Mouse (Mus musculus): ENCODE data around the gene Commd6. TPM values are rescaled to one million over a fixed set of nuclear protein-coding genes. Genes with fewer than 3 reads are reported as not detected.

Commd6 gene
- total RNA-seq, 2 experiments from 2014 or later = 53.4 to 56.3 TPM

GRCm38 (mm10) chr14:101652571-101652970, 12.1 kb upstream of the Commd6 start:
- no peak for TF ChIP-seq CTCF (conservative IDR thresholded peaks at IDR 0.05)
- no peak for DNase-seq (ENCODE audit: low spot score in 2 of 2)
- no peak overlapping the region for H3K4me3 ChIP-seq
- H3K27ac ChIP-seq = no peak overlapping the region

GRCm38 (mm10) chr14:101650551-101650950, 10.1 kb upstream of the Commd6 start:
- H3K4me3 ChIP-seq = no peak overlapping the region
- no peak for DNase-seq (ENCODE audit: low spot score in 2 of 2)
- TF ChIP-seq CTCF (conservative IDR thresholded peaks at IDR 0.05) = no peak

GRCm38 (mm10) chr14:101644948-101645347, 4.5 kb upstream of the Commd6 start:
- no peak for TF ChIP-seq CTCF (conservative IDR thresholded peaks at IDR 0.05)
- DNase-seq (ENCODE audit: low spot score in 2 of 2) = no peak
- no peak overlapping the region for H3K4me3 ChIP-seq
- H3K27ac ChIP-seq = no peak overlapping the region

More at GRCm38 (mm10) chr14:101650551-101650950, 10.1 kb upstream of the Commd6 start:
- no peak overlapping the region for H3K27ac ChIP-seq

GRCm38 (mm10) chr14:101637381-101637780, 3.1 kb downstream of the Commd6 start:
- TF ChIP-seq CTCF (conservative IDR thresholded peaks at IDR 0.05) = no peak
- Histone ChIP-seq H3K4me3 (no peak overlapping the region), H3K27ac (no peak overlapping the region)
- DNase-seq (ENCODE audit: low spot score in 2 of 2) = no peak

GRCm38 (mm10) chr14:101635765-101636164, 4.7 kb downstream of the Commd6 start:
- no peak overlapping the region for H3K27ac ChIP-seq
- TF ChIP-seq CTCF (conservative IDR thresholded peaks at IDR 0.05) = peak; percentile 54
- no peak overlapping the region for H3K4me3 ChIP-seq
- DNase-seq (ENCODE audit: low spot score in 2 of 2) = no peak

GRCm38 (mm10) chr14:101630548-101630947, 9.9 kb downstream of the Commd6 start:
- Histone ChIP-seq H3K4me3 (no peak overlapping the region), H3K27ac (no peak overlapping the region)
- TF ChIP-seq CTCF (conservative IDR thresholded peaks at IDR 0.05) = no peak

GRCm38 (mm10) chr14:101617680-101618079, 22.8 kb downstream of the Commd6 start:
- Histone ChIP-seq H3K4me3 (no peak overlapping the region), H3K27ac (no peak overlapping the region)
- DNase-seq (ENCODE audit: low spot score in 2 of 2) = no peak
- TF ChIP-seq CTCF (conservative IDR thresholded peaks at IDR 0.05) = no peak; the same call in 1 of the 2 replicates

More at GRCm38 (mm10) chr14:101630548-101630947, 9.9 kb downstream of the Commd6 start:
- DNase-seq (ENCODE audit: low spot score in 2 of 2) = no peak

- DNase-seq (ENCODE audit: low spot score in 2 of 2) = no peak
- TF ChIP-seq CTCF (conservative IDR thresholded peaks at IDR 0.05) = no peak
- Histone ChIP-seq H3K4me3 (no peak overlapping the region), H3K27ac (no peak overlapping the region)
Observed at GRCm38 (mm10) chr14:101616178-101616577, 24.3 kb downstream of the Commd6 start.

- no peak overlapping the region for H3K4me3 ChIP-seq
- H3K27ac ChIP-seq = no peak overlapping the region
- no peak for TF ChIP-seq CTCF (conservative IDR thresholded peaks at IDR 0.05)
- DNase-seq (ENCODE audit: low spot score in 2 of 2) = no peak
Observed at GRCm38 (mm10) chr14:101613206-101613605, 27.3 kb downstream of the Commd6 start.

GRCm38 (mm10) chr14:101610701-101611100, 29.8 kb downstream of the Commd6 start:
- no peak overlapping the region for H3K27ac ChIP-seq
- H3K4me3 ChIP-seq = no peak overlapping the region
- TF ChIP-seq CTCF (conservative IDR thresholded peaks at IDR 0.05) = no peak
- no peak for DNase-seq (ENCODE audit: low spot score in 2 of 2)

- Histone ChIP-seq H3K4me3 (peak within 1 kb of the TSS; percentile 86), H3K27ac (peak within 1 kb of the TSS; percentile 44)
- TF ChIP-seq CTCF (conservative IDR thresholded peaks at IDR 0.05) = peak; percentile 90
- peak; percentile 43 to 57 for DNase-seq (ENCODE audit: low spot score in 2 of 2)
Observed at GRCm38 (mm10) chr14:101608519-101609368, 31.7 kb downstream of the Commd6 start, which contains the start of gene Tbc1d4. Tbc1d4 (minus strand) TSS chr14:101609191.

GRCm38 (mm10) chr14:101607631-101608518, 32.6 kb downstream of the Commd6 start:
- Histone ChIP-seq H3K27ac (peak overlapping the region; percentile 44), H3K4me3 (peak overlapping the region; percentile 86)
- DNase-seq (ENCODE audit: low spot score in 2 of 2) = peak in 1 of 2 experiments; percentile 13
- peak; percentile 45 for TF ChIP-seq CTCF (conservative IDR thresholded peaks at IDR 0.05)

GRCm38 (mm10) chr14:101605843-101606242, 34.6 kb downstream of the Commd6 start:
- peak; percentile 62 for TF ChIP-seq CTCF (conservative IDR thresholded peaks at IDR 0.05)
- DNase-seq (ENCODE audit: low spot score in 2 of 2) = no peak
- no peak overlapping the region for H3K4me3 ChIP-seq
- no peak overlapping the region for H3K27ac ChIP-seq
